In the genomic region with DNA sequence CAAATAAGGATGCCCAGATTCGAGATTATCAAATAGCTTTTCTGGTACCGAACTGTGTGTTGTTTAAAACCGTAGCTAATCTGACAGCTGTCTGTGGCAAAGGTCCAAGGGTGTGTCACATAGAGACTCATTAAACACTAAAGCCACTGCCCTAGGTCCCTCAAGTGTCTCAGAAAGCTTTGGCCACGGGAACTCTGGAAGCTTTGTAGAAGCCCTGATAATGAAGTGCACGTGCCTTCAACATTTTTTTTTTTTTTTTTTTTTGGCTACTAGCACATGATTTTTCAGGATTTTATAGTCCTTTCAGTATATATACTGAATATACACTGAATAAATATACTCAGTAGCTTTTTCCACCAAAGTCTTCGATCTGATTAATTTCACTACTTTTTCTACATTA, we compare ENCODE assay signal across 27 mouse cellular contexts.
DNase-seq lines count a peak whose midpoint lies in the region; ATAC-seq and TF ChIP-seq lines count a peak whose summit lies in the region.
"Had no signal": no experiment of that assay in that cellular context is flagged by ENCODE, and none has a peak within 500 bp of the region (broad histone marks: within the 10 kb centered on the region; RNA-seq: fewer than 3 reads in every experiment).

No protein-coding gene starts in this region.

- 57% methylated on average over 6 of the region's 6 CpGs for WGBS in embryonic facial prominence, embryonic 14.5 days
- 56% methylated on average over 6 of the region's 6 CpGs for WGBS in embryonic facial prominence, embryonic 10.5 days
- WGBS in limb, embryonic 14.5 days = 60% methylated on average over 6 of the region's 6 CpGs
- 80% methylated on average over 6 of the region's 6 CpGs for WGBS in limb, embryonic 10.5 days

- H3K27me3 ChIP-seq in embryonic facial prominence, embryonic 14.5 days (replicated peaks; ENCODE audit: control insufficient read depth, insufficient read depth, low read length) = no peaks in the 10 kb centered on the region
- no peaks in the 10 kb centered on the region for H3K27me3 ChIP-seq in embryonic facial prominence, embryonic 10.5 days (replicated peaks; ENCODE audit: low read depth, poor library complexity, severe bottlenecking)
- H3K27me3 ChIP-seq in limb, embryonic 14.5 days (ENCODE audit: control insufficient read depth, insufficient read depth, low read length) = no peaks in the 10 kb centered on the region
- H3K27me3 ChIP-seq in limb, embryonic 10.5 days (ENCODE audit: low read depth, poor library complexity, severe bottlenecking) = no peaks in the 10 kb centered on the region
- H3K27me3 ChIP-seq: heart, embryonic 13.5 days; intestine, embryonic 15.5 days; limb, embryonic 13.5 days; liver, embryonic 12.5 days; midbrain, embryonic 13.5 days had no signal

- in situ Hi-C loops in ES-E14 (cut with MboI; ENCODE audit: low sequenced_read_pairs in 2 of 2, unreplicated experiment in 2 of 2) = no loop called here

- ATAC-seq in embryonic facial prominence, embryonic 14.5 days (ENCODE audit: low read depth) = 0 out of 2 replicates have a peak, but pooled peaks have one; percentile 15
- no peak for ATAC-seq in limb, embryonic 14.5 days (ENCODE audit: low FRiP score, low read depth)
- ATAC-seq: CD4-positive, CD25-positive, alpha-beta regulatory T cell, adult 4 months; forebrain, embryonic 14.5 days; hindbrain, embryonic 16.5 days; intestine, embryonic 15.5 days; liver, embryonic 12.5 days; liver, postnatal 0 days; midbrain, embryonic 13.5 days had no signal

- H3K4me3 ChIP-seq in embryonic facial prominence, embryonic 14.5 days (ENCODE audit: low read depth, low read length) = no peak overlapping the region
- H3K4me3 ChIP-seq in embryonic facial prominence, embryonic 10.5 days = no peak overlapping the region
- no peak overlapping the region for H3K4me3 ChIP-seq in limb, embryonic 14.5 days (replicated peaks; ENCODE audit: low read length)
- H3K4me3 ChIP-seq in limb, embryonic 10.5 days = no peak overlapping the region
- H3K4me3 ChIP-seq in ES-E14 (ENCODE audit: insufficient read depth in 1 of 2, low read depth in 1 of 2, low read length in 2 of 2, poor library complexity in 1 of 2, severe bottlenecking in 1 of 2) = no peak overlapping the region
- H3K4me3 ChIP-seq: heart, embryonic 13.5 days; hindbrain, embryonic 10.5 days; intestine, embryonic 15.5 days; limb, embryonic 13.5 days; liver, embryonic 12.5 days; midbrain, embryonic 13.5 days had no signal

- H3K36me3 ChIP-seq in embryonic facial prominence, embryonic 14.5 days (ENCODE audit: control insufficient read depth, insufficient read depth, low read length) = no peaks in the 10 kb centered on the region
- no peaks in the 10 kb centered on the region for H3K36me3 ChIP-seq in embryonic facial prominence, embryonic 10.5 days (replicated peaks)
- H3K36me3 ChIP-seq in limb, embryonic 14.5 days (ENCODE audit: control insufficient read depth, insufficient read depth, low read length) = no peaks in the 10 kb centered on the region
- no peaks in the 10 kb centered on the region for H3K36me3 ChIP-seq in limb, embryonic 10.5 days
- no peaks in the 10 kb centered on the region for H3K36me3 ChIP-seq in ES-E14 (ENCODE audit: control insufficient read depth, insufficient read depth, low read length, poor library complexity, severe bottlenecking)
- H3K36me3 ChIP-seq: heart, embryonic 13.5 days; hindbrain, embryonic 10.5 days; intestine, embryonic 15.5 days; limb, embryonic 13.5 days; liver, embryonic 12.5 days; midbrain, embryonic 13.5 days had no signal

- H3K27ac ChIP-seq in embryonic facial prominence, embryonic 14.5 days (replicated peaks; ENCODE audit: low read depth, low read length) = no peak overlapping the region
- no peak overlapping the region for H3K27ac ChIP-seq in embryonic facial prominence, embryonic 10.5 days (replicated peaks)
- H3K27ac ChIP-seq in limb, embryonic 14.5 days (replicated peaks; ENCODE audit: low read depth, low read length) = no peak overlapping the region
- H3K27ac ChIP-seq in limb, embryonic 10.5 days = no peak overlapping the region
- H3K27ac ChIP-seq in ES-E14 (ENCODE audit: insufficient read depth, low read depth, low read length, poor library complexity, severe bottlenecking) = no peak overlapping the region
- H3K27ac ChIP-seq: heart, embryonic 13.5 days; hindbrain, embryonic 10.5 days; intestine, embryonic 15.5 days; limb, embryonic 13.5 days; liver, embryonic 12.5 days; midbrain, embryonic 13.5 days; stomach, postnatal 0 days had no signal

- H3K9ac ChIP-seq in embryonic facial prominence, embryonic 14.5 days (ENCODE audit: low read depth, low read length) = no peak overlapping the region
- no peak overlapping the region for H3K9ac ChIP-seq in limb, embryonic 14.5 days (ENCODE audit: low read depth, low read length, severe bottlenecking)
- no peak overlapping the region for H3K9ac ChIP-seq in ES-E14 (ENCODE audit: insufficient read depth, low read depth, low read length, poor library complexity, severe bottlenecking)
- H3K9ac ChIP-seq: heart, embryonic 13.5 days; intestine, embryonic 15.5 days; limb, embryonic 13.5 days; liver, embryonic 12.5 days; liver, postnatal 0 days; midbrain, embryonic 13.5 days had no signal

- H3K4me2 ChIP-seq in embryonic facial prominence, embryonic 14.5 days (ENCODE audit: low read depth, low read length) = no peak overlapping the region
- no peak overlapping the region for H3K4me2 ChIP-seq in limb, embryonic 14.5 days (replicated peaks; ENCODE audit: low read depth, low read length, severe bottlenecking)
- H3K4me2 ChIP-seq: heart, embryonic 13.5 days; intestine, embryonic 15.5 days; limb, embryonic 13.5 days; liver, embryonic 12.5 days; midbrain, embryonic 13.5 days had no signal

- TF ChIP-seq POLR2A in limb, embryonic 14.5 days (IDR thresholded peaks at IDR 0.05; ENCODE audit: borderline replicate concordance, extremely low read depth, insufficient read depth, insufficient read length) = no peak
- TF ChIP-seq POLR2A in brain, embryonic 14.5 days (IDR thresholded peaks at IDR 0.05; ENCODE audit: borderline replicate concordance, extremely low read depth, insufficient read depth, insufficient read length, poor library complexity, severe bottlenecking) = no peak

- H3K9me3 ChIP-seq in embryonic facial prominence, embryonic 14.5 days (ENCODE audit: control insufficient read depth, low read length) = no peaks in the 10 kb centered on the region
- no peaks in the 10 kb centered on the region for H3K9me3 ChIP-seq in embryonic facial prominence, embryonic 10.5 days
- H3K9me3 ChIP-seq in limb, embryonic 14.5 days (ENCODE audit: control insufficient read depth, low read length) = no peaks in the 10 kb centered on the region
- H3K9me3 ChIP-seq in limb, embryonic 10.5 days (replicated peaks) = no peaks in the 10 kb centered on the region
- no peaks in the 10 kb centered on the region for H3K9me3 ChIP-seq in ES-E14 (ENCODE audit: control insufficient read depth, insufficient read depth, low read depth, low read length)
- H3K9me3 ChIP-seq: heart, embryonic 13.5 days; hindbrain, embryonic 10.5 days; intestine, embryonic 15.5 days; limb, embryonic 13.5 days; liver, embryonic 12.5 days; midbrain, embryonic 13.5 days had no signal

- DNase-seq in embryonic facial prominence, embryonic 14.5 days (ENCODE audit: low spot score) = peak; percentile 59
- no peak for DNase-seq in embryonic facial prominence, embryonic 10.5 days (ENCODE audit: low spot score)
- DNase-seq in limb, embryonic 14.5 days (ENCODE audit: low spot score) = peak; percentile 12
- DNase-seq in limb, embryonic 10.5 days (ENCODE audit: low spot score) = no peak
- DNase-seq in ES-E14 (ENCODE audit: low read depth, low spot score) = no peak
- DNase-seq in brain, embryonic 14.5 days (ENCODE audit: low read depth) = peak; percentile 39
- no peak for DNase-seq in kidney, postnatal 36 days
- DNase-seq: adrenal gland, postnatal 10 days; cerebellum, adult 11-12 months; cerebellum, adult 9-11 months; heart, postnatal 10 days; kidney, adult 2 months; layer of hippocampus, adult 9-11 months; liver, postnatal 0 days; lung, postnatal 36 days; right cerebral cortex, postnatal 4 days; thymus, postnatal 4 days had no signal

- no peaks in the 10 kb centered on the region for H3K4me1 ChIP-seq in embryonic facial prominence, embryonic 14.5 days (ENCODE audit: control insufficient read depth, insufficient read depth, low read length)
- H3K4me1 ChIP-seq in embryonic facial prominence, embryonic 10.5 days = no peaks in the 10 kb centered on the region
- no peaks in the 10 kb centered on the region for H3K4me1 ChIP-seq in limb, embryonic 14.5 days (ENCODE audit: control insufficient read depth, insufficient read depth, low read length)
- no peaks in the 10 kb centered on the region for H3K4me1 ChIP-seq in limb, embryonic 10.5 days
- peaks cover 0 to 8% of the 10 kb centered on the region in 2 experiments; a peak in 1 of 4 replicates for H3K4me1 ChIP-seq in ES-E14 (ENCODE audit: control insufficient read depth in 2 of 2, insufficient read depth in 2 of 2, low read length in 2 of 2, poor library complexity in 1 of 2)
- H3K4me1 ChIP-seq: heart, embryonic 13.5 days; intestine, embryonic 15.5 days; limb, embryonic 13.5 days; liver, embryonic 12.5 days; midbrain, embryonic 13.5 days had no signal

- TF ChIP-seq CTCF in brain, embryonic 14.5 days (IDR thresholded peaks at IDR 0.05; ENCODE audit: borderline replicate concordance, extremely low read depth, insufficient read depth, insufficient read length) = no peak

TF ChIP-seq in ES-E14, 5 proteins besides CTCF, POLR2A, EP300 and RAD21:
- 0 out of 2 replicates have a peak, but pooled peaks have one; percentile 18 for TF ChIP-seq ZNF384 (IDR thresholded peaks at IDR 0.05; ENCODE audit: low read depth, low read length)
- TF ChIP-seq MAFK (IDR thresholded peaks at IDR 0.05; ENCODE audit: insufficient read depth, low read depth, low read length) = no peak

Comparison
In these comparisons a context has a peak if more than half of its experiments do, and no peak if none do; other contexts are left out.
1. DNase-seq: peak in embryonic facial prominence, embryonic 14.5 days (single experiment), limb, embryonic 14.5 days (single experiment) and brain, embryonic 14.5 days (single experiment); none in embryonic facial prominence, embryonic 10.5 days (single experiment), limb, embryonic 10.5 days (single experiment), ES-E14 (single experiment) and kidney, postnatal 36 days (0 of 2).